Mouse (Mus musculus): Measurements from ENCODE around the gene Gmpr. TPM values are rescaled to one million over a fixed set of nuclear protein-coding genes. Genes with fewer than 3 reads are reported as not detected.
"Not testable (repeated sequence)": the region's sequence is repeated elsewhere in the genome, so short reads cannot be mapped to it uniquely, and the experiment has no call there.

Gene Gmpr
- polyA plus RNA-seq, 1 experiment from 2014 or later = 25.6 TPM

DNA sequence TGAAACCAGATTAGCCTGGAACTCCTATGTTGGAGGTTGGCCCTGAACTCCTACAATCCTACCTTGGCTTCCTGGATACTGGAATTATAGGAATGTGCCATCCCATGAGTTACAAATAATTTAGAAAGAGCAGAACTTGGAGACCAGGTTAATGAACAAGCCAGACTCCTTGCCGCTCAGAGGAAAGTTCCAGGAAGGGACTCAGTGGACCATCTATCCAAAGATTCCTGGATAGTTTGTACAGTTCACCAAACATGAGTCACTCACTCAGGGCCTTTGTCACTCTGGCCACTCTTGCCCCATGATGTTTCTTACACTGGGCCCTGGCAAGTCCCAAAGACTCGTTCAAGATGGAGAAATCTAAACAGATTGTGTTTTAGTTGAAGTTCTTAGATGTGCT, 24.0 kb upstream of the Gmpr start:
- Histone ChIP-seq H3K9me3 (peaks cover 8% of the 10 kb centered on the region; the same call in 1 of the 2 replicates), H3K27ac (replicated peaks) (no peak overlapping the region), H3K4me3 (no peak overlapping the region), H3K27me3 (replicated peaks; ENCODE audit: low read depth, poor library complexity, severe bottlenecking) (no peaks in the 10 kb centered on the region), H3K4me1 (no peaks in the 10 kb centered on the region), H3K36me3 (replicated peaks) (no peaks in the 10 kb centered on the region)
- DNase-seq (ENCODE audit: low spot score) = no peak
- 89% methylated on average over 2 of the region's 2 CpGs for WGBS

DNA sequence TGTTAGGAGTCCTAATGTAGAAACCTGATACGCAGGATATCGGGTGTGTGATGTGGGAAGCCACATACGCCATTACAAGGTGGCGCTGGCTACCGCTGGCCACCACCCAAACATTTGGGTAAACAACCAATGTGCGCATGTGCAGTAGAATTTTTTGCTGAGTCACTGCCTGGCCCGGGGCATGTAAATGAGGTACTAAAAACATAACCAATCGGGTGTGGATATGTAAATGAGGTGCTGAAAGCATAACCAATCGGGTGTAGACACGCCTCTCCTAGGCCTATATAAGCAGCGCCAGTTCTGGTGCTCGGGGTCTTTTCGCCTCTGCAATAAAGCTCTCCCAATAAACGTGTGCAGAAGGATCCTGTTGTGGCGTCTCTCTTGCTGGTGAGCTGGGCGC, 23.3 kb upstream of the Gmpr start:
- not testable (repeated sequence) for H3K27me3 ChIP-seq (replicated peaks; ENCODE audit: low read depth, poor library complexity, severe bottlenecking); H3K9me3 ChIP-seq; H3K4me1 ChIP-seq; H3K27ac ChIP-seq (replicated peaks); H3K4me3 ChIP-seq; H3K36me3 ChIP-seq (replicated peaks); DNase-seq (ENCODE audit: low spot score)
- 96% methylated on average over 16 of the region's 16 CpGs for WGBS

DNA sequence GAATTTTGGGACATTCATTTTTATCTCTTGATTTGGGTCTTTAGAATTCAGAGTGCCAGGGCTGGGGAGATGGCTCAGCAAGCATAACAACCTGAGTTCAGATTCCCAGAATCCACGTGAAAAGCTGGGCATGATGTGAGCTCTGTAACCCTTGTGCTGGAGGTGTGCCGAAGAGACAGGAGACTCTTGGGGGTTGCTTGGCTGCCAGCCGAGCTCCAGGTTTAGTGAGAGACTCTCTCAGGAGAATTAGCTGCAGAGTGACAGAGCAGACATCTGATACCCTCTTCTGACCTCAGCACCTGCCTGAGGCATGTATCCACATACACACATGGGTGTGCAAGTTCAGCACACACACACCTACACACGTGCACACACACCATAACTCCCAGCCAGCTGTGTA, 21.6 kb upstream of the Gmpr start:
- Histone ChIP-seq H3K36me3 (replicated peaks) (no peaks in the 10 kb centered on the region), H3K27me3 (replicated peaks; ENCODE audit: low read depth, poor library complexity, severe bottlenecking) (no peaks in the 10 kb centered on the region), H3K9me3 (peaks cover 8% of the 10 kb centered on the region; the same call in 1 of the 2 replicates), H3K4me3 (no peak overlapping the region), H3K27ac (replicated peaks) (no peak overlapping the region), H3K4me1 (no peaks in the 10 kb centered on the region)
- 71% methylated on average over 4 of the region's 4 CpGs for WGBS
- no peak for DNase-seq (ENCODE audit: low spot score)

DNA sequence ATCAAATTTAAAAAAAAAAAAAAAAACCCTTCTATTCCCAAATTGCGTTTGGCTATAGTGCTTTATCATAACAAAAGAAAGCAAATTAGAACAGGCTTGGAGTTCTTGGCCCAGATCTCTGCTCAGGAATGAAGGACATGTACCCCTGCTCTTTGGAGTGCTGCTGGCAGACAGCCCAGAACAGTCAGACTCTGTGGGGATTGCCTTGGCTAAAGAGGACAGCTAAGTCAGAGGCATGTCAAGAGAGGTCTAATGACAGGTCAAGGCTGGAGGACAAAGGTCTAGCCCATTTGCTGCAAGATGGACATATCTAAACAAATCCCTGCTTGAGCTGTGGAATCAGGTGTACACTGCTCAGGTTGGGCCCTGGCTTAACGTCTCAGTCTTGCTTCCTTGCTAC, 20.6 kb upstream of the Gmpr start:
- H3K4me3 ChIP-seq = no peak overlapping the region
- no peak for DNase-seq (ENCODE audit: low spot score)
- WGBS = 58% methylated on average over 2 of the region's 2 CpGs
- H3K27ac ChIP-seq (replicated peaks) = no peak overlapping the region
- H3K9me3 ChIP-seq = peaks cover 8% of the 10 kb centered on the region; the same call in 1 of the 2 replicates
- H3K36me3 ChIP-seq (replicated peaks) = no peaks in the 10 kb centered on the region
- H3K4me1 ChIP-seq = no peaks in the 10 kb centered on the region
- H3K27me3 ChIP-seq (replicated peaks; ENCODE audit: low read depth, poor library complexity, severe bottlenecking) = no peaks in the 10 kb centered on the region

DNA sequence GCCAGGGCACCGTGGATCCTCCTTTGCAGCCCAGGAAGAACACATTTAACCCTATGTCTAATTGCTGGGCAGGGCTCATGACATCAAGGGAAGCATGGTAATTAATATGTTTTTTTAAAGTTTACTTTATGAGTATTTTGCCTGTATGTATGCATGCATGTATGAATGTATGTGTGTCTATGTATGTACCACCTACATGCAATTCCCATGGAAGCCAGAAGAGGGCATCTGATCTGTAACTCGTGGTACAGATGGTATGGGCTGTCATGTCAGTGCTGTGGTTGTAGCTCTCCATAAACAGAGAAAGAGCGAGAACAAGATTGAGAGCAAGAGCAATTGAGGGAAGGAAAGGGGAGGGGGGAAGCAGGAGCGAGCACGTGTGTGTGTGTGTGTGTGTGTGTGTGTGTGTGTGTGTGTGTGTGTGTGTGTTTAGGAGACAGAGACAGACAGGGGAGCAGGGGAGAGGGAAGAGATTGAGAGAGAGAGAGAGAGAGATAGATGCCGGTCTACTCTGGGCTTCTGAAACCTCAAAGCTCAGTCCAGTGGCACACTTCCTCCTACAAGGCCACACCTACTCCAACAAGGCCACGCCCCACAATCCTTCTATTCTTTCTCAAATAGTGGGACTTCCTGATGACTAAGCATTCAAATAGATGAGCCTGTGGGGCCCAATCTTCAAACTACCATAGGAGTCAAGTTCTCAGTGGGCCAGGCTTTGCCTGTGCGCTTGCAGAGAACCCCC, 15.1 kb upstream of the Gmpr start:
- no peaks in the 10 kb centered on the region for H3K36me3 ChIP-seq (replicated peaks)
- H3K27ac ChIP-seq (replicated peaks) = no peak overlapping the region
- 86% methylated on average over 8 of the region's 8 CpGs for WGBS
- DNase-seq (ENCODE audit: low spot score) = no peak
- H3K4me1 ChIP-seq = 0 out of 2 replicates have a peak, but pooled peaks cover 11% of the 10 kb centered on the region
- no peaks in the 10 kb centered on the region for H3K27me3 ChIP-seq (replicated peaks; ENCODE audit: low read depth, poor library complexity, severe bottlenecking)
- no peak overlapping the region for H3K4me3 ChIP-seq
- H3K9me3 ChIP-seq = 0 out of 2 replicates have a peak, but pooled peaks cover 4% of the 10 kb centered on the region

DNA sequence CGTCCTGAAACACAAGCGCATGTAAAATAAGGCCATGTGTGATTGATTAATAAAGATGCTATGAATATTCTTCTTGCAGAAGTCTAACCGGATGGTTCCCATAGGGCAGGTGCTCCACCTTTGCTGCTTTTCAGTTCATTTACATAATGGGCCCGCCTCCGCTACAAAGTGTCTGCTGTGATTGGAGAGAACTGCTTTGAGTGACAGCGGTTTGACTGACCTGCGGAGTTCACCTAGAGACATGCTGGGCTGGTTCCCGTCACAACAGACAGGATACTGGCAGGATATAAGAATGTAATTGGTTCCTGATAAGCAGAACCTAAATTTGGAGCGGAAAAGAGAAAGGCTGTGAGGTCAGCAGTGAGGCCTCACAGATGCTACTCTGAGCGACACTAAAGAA, 13.4 kb upstream of the Gmpr start:
- no peaks in the 10 kb centered on the region for H3K36me3 ChIP-seq (replicated peaks)
- no peak overlapping the region for H3K27ac ChIP-seq (replicated peaks)
- no peak for DNase-seq (ENCODE audit: low spot score)
- H3K4me1 ChIP-seq = 0 out of 2 replicates have a peak, but pooled peaks cover 11% of the 10 kb centered on the region
- H3K4me3 ChIP-seq = peak overlapping the region; percentile 32; the same call in 1 of the 2 replicates
- H3K27me3 ChIP-seq (replicated peaks; ENCODE audit: low read depth, poor library complexity, severe bottlenecking) = no peaks in the 10 kb centered on the region
- 43% methylated on average over 10 of the region's 10 CpGs for WGBS
- 0 out of 2 replicates have a peak, but pooled peaks cover 4% of the 10 kb centered on the region for H3K9me3 ChIP-seq

DNA sequence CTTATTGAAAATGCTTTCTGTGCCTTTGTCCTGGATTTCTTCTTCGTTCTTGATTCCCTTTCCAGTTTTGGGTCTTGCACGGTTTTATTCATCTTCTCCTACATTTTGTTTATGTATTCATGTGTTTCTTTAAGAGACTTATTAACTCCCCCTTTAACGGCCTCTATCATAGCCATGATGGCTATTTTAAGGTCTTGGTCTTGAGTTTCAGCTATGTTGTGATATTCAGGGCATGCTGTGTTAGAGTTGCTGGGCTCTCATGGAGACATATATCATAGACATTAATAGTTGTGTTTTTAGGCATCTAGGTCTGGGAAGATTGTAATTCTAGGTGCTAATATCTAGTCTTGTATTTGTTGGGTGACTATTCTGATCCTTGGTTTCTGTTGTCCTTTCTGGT, 8.6 kb upstream of the Gmpr start:
- DNase-seq (ENCODE audit: low spot score) = no peak
- H3K9me3 ChIP-seq = 0 out of 2 replicates have a peak, but pooled peaks cover 4% of the 10 kb centered on the region
- no peak overlapping the region for H3K27ac ChIP-seq (replicated peaks)
- no peaks in the 10 kb centered on the region for H3K27me3 ChIP-seq (replicated peaks; ENCODE audit: low read depth, poor library complexity, severe bottlenecking)
- no peaks in the 10 kb centered on the region for H3K36me3 ChIP-seq (replicated peaks)
- no peak overlapping the region for H3K4me3 ChIP-seq
- H3K4me1 ChIP-seq = 0 out of 2 replicates have a peak, but pooled peaks cover 10% of the 10 kb centered on the region
- 88% methylated on average over 3 of the region's 3 CpGs for WGBS

DNA sequence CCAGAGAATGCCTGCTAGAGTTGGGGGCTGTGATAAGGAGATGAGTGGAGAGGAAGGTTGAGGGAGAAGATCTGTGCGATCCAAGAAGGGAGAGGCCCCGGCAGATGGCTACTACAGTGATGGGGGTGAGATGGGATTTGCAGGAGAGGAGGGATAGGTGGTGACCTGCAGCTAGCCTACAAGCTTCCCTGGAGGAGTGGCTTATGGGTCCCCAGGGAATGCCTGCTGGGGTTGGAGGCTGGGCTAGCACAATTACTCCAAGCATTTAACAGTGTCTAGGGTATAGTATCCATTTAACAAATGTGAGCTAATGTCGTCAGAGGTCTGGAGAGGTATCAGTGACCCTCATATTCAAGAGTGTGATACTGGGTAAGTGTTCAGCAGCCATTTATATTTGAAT, 7.9 kb upstream of the Gmpr start:
- Histone ChIP-seq H3K9me3 (0 out of 2 replicates have a peak, but pooled peaks cover 4% of the 10 kb centered on the region), H3K36me3 (replicated peaks) (no peaks in the 10 kb centered on the region), H3K27me3 (replicated peaks; ENCODE audit: low read depth, poor library complexity, severe bottlenecking) (no peaks in the 10 kb centered on the region), H3K27ac (replicated peaks) (no peak overlapping the region), H3K4me3 (no peak overlapping the region), H3K4me1 (0 out of 2 replicates have a peak, but pooled peaks cover 3% of the 10 kb centered on the region)
- no peak for DNase-seq (ENCODE audit: low spot score)
- 85% methylated on average over 3 of the region's 3 CpGs for WGBS

DNA sequence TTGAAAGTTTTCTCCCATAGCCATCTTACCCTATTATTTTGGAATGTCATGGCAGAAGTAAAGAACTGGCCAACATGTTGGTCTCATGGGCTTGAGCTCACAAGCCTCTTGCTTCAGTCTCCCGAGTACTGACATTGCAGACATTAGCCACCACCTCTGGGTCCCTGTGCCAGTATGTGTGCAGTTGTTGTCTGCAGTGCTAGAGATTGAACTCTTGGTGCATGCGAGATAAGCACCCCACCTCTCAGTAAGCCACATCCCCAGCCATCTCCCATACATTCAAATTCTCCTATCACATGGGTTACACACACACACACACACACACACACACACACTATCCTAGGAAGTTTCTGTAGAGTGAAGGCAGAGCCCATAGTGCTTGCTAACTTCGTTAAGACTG, 7.3 kb upstream of the Gmpr start:
- Histone ChIP-seq H3K27ac (replicated peaks) (no peak overlapping the region), H3K36me3 (replicated peaks) (no peaks in the 10 kb centered on the region), H3K27me3 (replicated peaks; ENCODE audit: low read depth, poor library complexity, severe bottlenecking) (no peaks in the 10 kb centered on the region), H3K4me1 (0 out of 2 replicates have a peak, but pooled peaks cover 3% of the 10 kb centered on the region), H3K9me3 (0 out of 2 replicates have a peak, but pooled peaks cover 4% of the 10 kb centered on the region), H3K4me3 (no peak overlapping the region)
- 87% methylated on average over 3 of the region's 3 CpGs for WGBS
- DNase-seq (ENCODE audit: low spot score) = no peak

DNA sequence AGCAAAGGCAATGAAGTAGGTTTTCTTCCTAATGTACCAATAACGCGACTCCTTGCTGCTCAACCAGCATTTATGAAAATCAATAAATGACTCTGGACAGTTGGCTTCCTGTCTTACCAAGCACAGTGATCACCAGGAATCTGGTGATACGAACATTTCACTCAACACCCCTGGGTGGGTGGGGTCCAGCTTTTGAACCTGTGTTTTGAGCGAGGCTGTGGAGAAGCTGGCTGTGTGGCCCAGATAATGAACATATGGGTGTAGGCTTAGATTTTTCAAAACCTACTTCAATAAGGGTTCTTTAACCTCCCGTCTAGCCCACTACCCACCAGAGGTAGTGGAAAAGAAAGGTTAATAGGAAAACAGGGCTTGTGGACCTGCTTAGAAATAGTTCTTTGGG, 4.5 kb upstream of the Gmpr start:
- Histone ChIP-seq H3K27me3 (replicated peaks; ENCODE audit: low read depth, poor library complexity, severe bottlenecking) (peaks cover 16% of the 10 kb centered on the region), H3K27ac (replicated peaks) (no peak overlapping the region), H3K4me1 (peaks cover 11% of the 10 kb centered on the region), H3K4me3 (no peak overlapping the region), H3K36me3 (replicated peaks) (no peaks in the 10 kb centered on the region), H3K9me3 (no peaks in the 10 kb centered on the region)
- DNase-seq (ENCODE audit: low spot score) = no peak
- 89% methylated on average over 5 of the region's 5 CpGs for whole genome bisulfite sequencing

DNA sequence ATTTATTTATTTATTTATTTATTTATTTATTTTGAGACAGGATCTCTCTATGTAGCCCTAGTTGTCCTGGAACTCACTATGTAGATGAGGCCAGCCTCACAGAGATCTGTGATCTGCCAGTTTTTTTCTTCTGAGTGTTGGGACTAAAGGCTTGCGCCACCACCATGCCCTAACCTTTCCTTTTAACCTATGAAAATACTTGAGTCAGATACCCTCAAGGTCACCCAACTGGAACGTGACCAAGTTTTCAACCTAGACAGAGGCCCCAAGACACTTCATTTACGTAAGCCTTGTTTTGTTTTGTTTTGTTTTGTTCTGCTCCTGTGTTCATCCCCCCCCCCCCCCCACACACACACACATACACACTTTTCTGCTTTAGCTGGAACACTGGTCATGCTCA, 1.7 kb upstream of the Gmpr start:
- no peaks in the 10 kb centered on the region for H3K9me3 ChIP-seq
- no peak overlapping the region for H3K27ac ChIP-seq (replicated peaks)
- peaks cover 19% of the 10 kb centered on the region for H3K4me1 ChIP-seq
- no peak for DNase-seq (ENCODE audit: low spot score)
- 90% methylated on average over 3 of the region's 3 CpGs for WGBS
- H3K4me3 ChIP-seq = no peak overlapping the region
- no peaks in the 10 kb centered on the region for H3K36me3 ChIP-seq (replicated peaks)
- peaks cover 39% of the 10 kb centered on the region for H3K27me3 ChIP-seq (replicated peaks; ENCODE audit: low read depth, poor library complexity, severe bottlenecking)

DNA sequence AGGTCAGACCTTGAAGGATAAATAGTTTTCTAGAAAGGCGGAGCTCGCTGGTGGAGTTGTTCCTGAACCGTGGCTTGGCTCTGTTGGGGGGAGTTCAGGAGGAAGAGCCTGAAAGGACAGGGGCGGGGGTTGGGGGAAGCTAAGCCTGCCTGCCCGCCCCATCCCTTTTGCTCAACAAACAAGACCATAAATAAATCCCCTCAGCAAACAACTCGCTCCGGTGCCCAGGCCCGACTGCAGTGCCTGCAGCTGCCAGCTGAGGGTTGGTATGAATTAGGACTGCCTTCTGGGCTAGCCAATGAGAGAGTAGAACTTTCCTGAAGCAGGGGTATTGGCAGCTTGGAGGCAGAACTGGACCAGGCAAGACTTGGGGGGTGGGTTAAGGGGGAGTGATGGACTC, 1.3 kb downstream of the Gmpr start:
- under 1% methylated on average over 8 of the region's 8 CpGs for WGBS
- peaks cover 40% of the 10 kb centered on the region for H3K4me1 ChIP-seq
- peaks cover 44% of the 10 kb centered on the region for H3K27me3 ChIP-seq (replicated peaks; ENCODE audit: low read depth, poor library complexity, severe bottlenecking)
- H3K9me3 ChIP-seq = no peaks in the 10 kb centered on the region
- H3K36me3 ChIP-seq (replicated peaks) = no peaks in the 10 kb centered on the region
- peak; percentile 55 for DNase-seq (ENCODE audit: low spot score)
- H3K27ac ChIP-seq (replicated peaks) = peak overlapping the region; percentile 51; the same call in 1 of the 2 replicates
- peak overlapping the region; percentile 70 for H3K4me3 ChIP-seq

DNA sequence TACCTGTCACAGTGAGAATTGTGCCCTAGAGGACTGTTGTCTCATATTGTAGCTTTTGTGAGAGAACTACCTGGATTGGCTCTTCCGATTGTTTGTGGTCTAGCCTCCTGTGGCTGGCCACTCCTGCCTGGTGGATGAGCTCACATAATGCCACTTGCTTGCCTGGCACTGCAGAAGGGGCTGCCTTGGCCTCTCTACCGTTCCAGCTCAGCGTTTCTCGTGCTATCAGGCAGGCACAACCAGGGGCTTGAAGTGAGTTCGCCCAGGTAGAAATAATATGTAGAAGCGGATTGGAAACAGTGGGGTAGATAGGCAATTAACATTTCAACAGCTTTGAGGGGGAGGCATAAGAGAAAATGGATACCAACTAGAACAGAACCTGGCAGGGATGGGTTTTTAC, 2.1 kb downstream of the Gmpr start:
- WGBS = 67% methylated on average over 6 of the region's 6 CpGs

More for the DNA sequence above, 2.1 kb downstream of the Gmpr start:
- no peak overlapping the region for H3K27ac ChIP-seq (replicated peaks)
- H3K36me3 ChIP-seq (replicated peaks) = no peaks in the 10 kb centered on the region
- H3K9me3 ChIP-seq = no peaks in the 10 kb centered on the region
- 0 out of 2 replicates have a peak overlapping the region, but pooled peaks have one; percentile 14 for H3K4me3 ChIP-seq
- H3K27me3 ChIP-seq (replicated peaks; ENCODE audit: low read depth, poor library complexity, severe bottlenecking) = peaks cover 53% of the 10 kb centered on the region
- DNase-seq (ENCODE audit: low spot score) = no peak
- H3K4me1 ChIP-seq = peaks cover 45% of the 10 kb centered on the region
